Mouse (Mus musculus) gastrocnemius, adult 18-20 months (tissue): ENCODE measurements at regions not wholly inside any gene's neighbourhood (a gene's known extent, or its start where the extent isn't known, plus 50 kb on each side); places are given as distances from the start of the nearest gene placed in this dataset.

ENCODE experiments used
- DNase-seq: peaks from one replicate; pipeline ENCODE4 v3.0.0; 2021; ENCODE audit warnings: low spot score

GRCm38 (mm10) chrX:166725761-166726503, 140.4 kb upstream of the Egfl6 start:
- DNase-seq = no peak

GRCm38 (mm10) chrX:166718075-166718474, 132.6 kb upstream of the Egfl6 start:
- no peak for DNase-seq

GRCm38 (mm10) chrX:166709306-166709705, 123.8 kb upstream of the Egfl6 start:
- no peak for DNase-seq

GRCm38 (mm10) chrX:166708106-166708505, 122.6 kb upstream of the Egfl6 start:
- DNase-seq = no peak

- DNase-seq = no peak
Measured at GRCm38 (mm10) chrX:166707029-166707428, 121.5 kb upstream of the Egfl6 start.

GRCm38 (mm10) chrX:166704311-166704710, 118.8 kb upstream of the Egfl6 start:
- no peak for DNase-seq

- DNase-seq = no peak
Measured at GRCm38 (mm10) chrX:166694219-166694618, 108.7 kb upstream of the Egfl6 start.

GRCm38 (mm10) chrX:166688779-166689178, 103.3 kb upstream of the Egfl6 start:
- no peak for DNase-seq

GRCm38 (mm10) chrX:166673404-166673803, 87.9 kb upstream of the Egfl6 start:
- DNase-seq = no peak

- DNase-seq = no peak
Measured at GRCm38 (mm10) chrX:166672617-166673016, 87.1 kb upstream of the Egfl6 start.

- DNase-seq = no peak
Measured at GRCm38 (mm10) chrX:166671853-166672252, 86.3 kb upstream of the Egfl6 start.

GRCm38 (mm10) chrX:166666304-166666703, 80.8 kb upstream of the Egfl6 start:
- no peak for DNase-seq

- peak; percentile 55 for DNase-seq
Measured at GRCm38 (mm10) chrX:166661808-166662207, 76.3 kb upstream of the Egfl6 start.

- peak; percentile 50 for DNase-seq
Measured at GRCm38 (mm10) chrX:166661043-166661718, 75.7 kb upstream of the Egfl6 start.

GRCm38 (mm10) chrX:166660715-166661042, 75.2 kb upstream of the Egfl6 start:
- no peak for DNase-seq

- DNase-seq = peak; percentile 14
Measured at GRCm38 (mm10) chrX:166652400-166652799, 66.9 kb upstream of the Egfl6 start.

- no peak for DNase-seq
Measured at GRCm38 (mm10) chrX:166645713-166646112, 60.2 kb upstream of the Egfl6 start.

- no peak for DNase-seq
Measured at GRCm38 (mm10) chrX:166641256-166641655, 55.7 kb upstream of the Egfl6 start.

GRCm38 (mm10) chrX:166640258-166640657, 54.7 kb upstream of the Egfl6 start:
- no peak for DNase-seq
